Comparison of ENCODE assay signal across 15 mouse cellular contexts in the genomic region with DNA sequence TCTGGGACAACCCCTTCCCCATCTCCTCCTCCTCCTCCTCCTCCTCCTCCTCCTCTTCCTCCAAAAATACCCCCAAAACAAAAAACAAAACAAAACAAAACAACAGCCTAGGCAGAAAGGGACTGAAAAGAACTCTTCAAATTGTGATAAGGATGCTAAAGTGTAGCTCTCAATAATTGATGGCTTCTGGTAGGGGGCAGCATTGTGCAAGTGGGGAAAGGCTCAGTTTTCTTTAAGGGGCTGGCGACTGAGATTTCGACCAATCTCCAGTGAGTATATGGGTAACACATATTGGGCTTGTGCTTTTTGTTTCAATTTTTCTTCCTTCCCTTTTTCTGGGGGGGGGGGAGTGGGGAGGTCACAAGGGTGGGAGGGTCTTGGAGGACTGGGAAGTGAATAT. TPM values are rescaled to one million over a fixed set of nuclear protein-coding genes. Genes with fewer than 3 reads are reported as not detected.
A peak's percentile ranks its signal among the peaks of the same experiment; 100 is the strongest.
DNase-seq lines count a peak whose midpoint lies in the region; ATAC-seq and TF ChIP-seq lines count a peak whose summit lies in the region.
"Had no signal": no experiment of that assay in that cellular context is flagged by ENCODE, and none has a peak within 500 bp of the region (broad histone marks: within the 10 kb centered on the region; RNA-seq: fewer than 3 reads in every experiment).

No protein-coding gene starts in this region.

- H3K4me2 ChIP-seq in forebrain, embryonic 11.5 days (ENCODE audit: low read depth, low read length, severe bottlenecking): no peak overlapping the region
- H3K4me2 ChIP-seq in forebrain, embryonic 12.5 days: no peak overlapping the region
- no peak overlapping the region for H3K4me2 ChIP-seq in liver, postnatal 0 days (ENCODE audit: low read depth, low read length)
- H3K4me2 ChIP-seq in liver, embryonic 11.5 days: no peak overlapping the region
- H3K4me2 ChIP-seq: heart, embryonic 12.5 days; hindbrain, embryonic 15.5 days; limb, embryonic 12.5 days had no signal

- H3K27me3 ChIP-seq in forebrain, embryonic 11.5 days (ENCODE audit: control insufficient read depth, insufficient read depth, low read length): no peaks in the 10 kb centered on the region; the same call in 1 of the 2 replicates
- H3K27me3 ChIP-seq in forebrain, embryonic 12.5 days: peaks cover 19% of the 10 kb centered on the region; the same call in 1 of the 2 replicates
- H3K27me3 ChIP-seq in liver, postnatal 0 days (ENCODE audit: insufficient read depth, low read length): no peaks in the 10 kb centered on the region; the same call in 1 of the 2 replicates
- 0 out of 2 replicates have a peak, but pooled peaks cover 3% of the 10 kb centered on the region for H3K27me3 ChIP-seq in liver, embryonic 11.5 days (replicated peaks; ENCODE audit: control insufficient read depth, insufficient read depth, low read length)
- no peaks in the 10 kb centered on the region for H3K27me3 ChIP-seq in E14TG2a.4 (ENCODE audit: insufficient read depth, low read length)
- H3K27me3 ChIP-seq: heart, embryonic 12.5 days had no signal

- H3K4me1 ChIP-seq in forebrain, embryonic 11.5 days (replicated peaks; ENCODE audit: control insufficient read depth, insufficient read depth, low read length): no peaks in the 10 kb centered on the region
- no peaks in the 10 kb centered on the region for H3K4me1 ChIP-seq in forebrain, embryonic 12.5 days
- H3K4me1 ChIP-seq in liver, postnatal 0 days (ENCODE audit: insufficient read depth): no peaks in the 10 kb centered on the region
- no peaks in the 10 kb centered on the region for H3K4me1 ChIP-seq in liver, embryonic 11.5 days (replicated peaks; ENCODE audit: control insufficient read depth, insufficient read depth, low read length)
- no peaks in the 10 kb centered on the region for H3K4me1 ChIP-seq in E14TG2a.4 (replicated peaks; ENCODE audit: low read depth, low read length)
- H3K4me1 ChIP-seq: heart, embryonic 12.5 days; hindbrain, embryonic 15.5 days; limb, embryonic 12.5 days had no signal

- no peak for TF ChIP-seq EP300 in liver, postnatal 0 days (IDR thresholded peaks at IDR 0.05; ENCODE audit: low read depth)

- H3K27ac ChIP-seq in forebrain, embryonic 11.5 days (ENCODE audit: low read depth, low read length): no peak overlapping the region
- H3K27ac ChIP-seq in forebrain, embryonic 12.5 days: no peak overlapping the region
- no peak overlapping the region for H3K27ac ChIP-seq in liver, postnatal 0 days (ENCODE audit: low read depth)
- H3K27ac ChIP-seq in liver, embryonic 11.5 days (ENCODE audit: low read depth, low read length): no peak overlapping the region
- H3K27ac ChIP-seq: hindbrain, embryonic 15.5 days; limb, embryonic 12.5 days had no signal

- H3K9ac ChIP-seq in forebrain, embryonic 11.5 days (ENCODE audit: low read length): no peak overlapping the region
- H3K9ac ChIP-seq in forebrain, embryonic 12.5 days: no peak overlapping the region
- H3K9ac ChIP-seq in liver, postnatal 0 days (replicated peaks): no peak overlapping the region
- no peak overlapping the region for H3K9ac ChIP-seq in liver, embryonic 11.5 days (ENCODE audit: low read depth, low read length)
- H3K9ac ChIP-seq: heart, embryonic 12.5 days; hindbrain, embryonic 15.5 days; limb, embryonic 12.5 days had no signal

- DNase-seq in forebrain, embryonic 11.5 days (ENCODE audit: low spot score): peak; percentile 50
- no peak for DNase-seq in liver, postnatal 0 days
- DNase-seq in liver, embryonic 11.5 days (ENCODE audit: low spot score): no peak
- peak; percentile 12 for DNase-seq in induced T-regulatory cell, adult 2 months (ENCODE audit: low read depth)
- no peak for DNase-seq in neural tube, embryonic 10.5 days (ENCODE audit: extremely low spot score, low spot score)
- no peak for DNase-seq in layer of hippocampus, adult 9-11 months
- DNase-seq: adrenal gland, postnatal 25 days; cerebellum, adult 8-10 months; lung, postnatal 4 days; spleen, adult 18-20 months had no signal

- no peaks in the 10 kb centered on the region for H3K36me3 ChIP-seq in forebrain, embryonic 11.5 days (ENCODE audit: control insufficient read depth, insufficient read depth, low read length)
- no peaks in the 10 kb centered on the region for H3K36me3 ChIP-seq in forebrain, embryonic 12.5 days (replicated peaks)
- no peaks in the 10 kb centered on the region for H3K36me3 ChIP-seq in liver, postnatal 0 days (replicated peaks; ENCODE audit: insufficient read depth, low read length)
- H3K36me3 ChIP-seq in liver, embryonic 11.5 days (ENCODE audit: control insufficient read depth, insufficient read depth, low read length): no peaks in the 10 kb centered on the region
- no peaks in the 10 kb centered on the region for H3K36me3 ChIP-seq in E14TG2a.4 (ENCODE audit: insufficient read depth, low read length)
- H3K36me3 ChIP-seq: heart, embryonic 12.5 days; hindbrain, embryonic 15.5 days; limb, embryonic 12.5 days had no signal

- H3K4me3 ChIP-seq in forebrain, embryonic 11.5 days (ENCODE audit: low read depth, low read length): no peak overlapping the region
- no peak overlapping the region for H3K4me3 ChIP-seq in forebrain, embryonic 12.5 days (replicated peaks)
- H3K4me3 ChIP-seq in liver, postnatal 0 days (ENCODE audit: low read depth, low read length): no peak overlapping the region
- no peak overlapping the region for H3K4me3 ChIP-seq in liver, embryonic 11.5 days (ENCODE audit: low read depth, low read length)
- H3K4me3 ChIP-seq in E14TG2a.4 (replicated peaks; ENCODE audit: low read length): no peak overlapping the region
- H3K4me3 ChIP-seq: heart, embryonic 12.5 days; hindbrain, embryonic 15.5 days; limb, embryonic 12.5 days had no signal

- no peaks in the 10 kb centered on the region for H3K9me3 ChIP-seq in forebrain, embryonic 11.5 days (ENCODE audit: control insufficient read depth, low read length)
- no peaks in the 10 kb centered on the region for H3K9me3 ChIP-seq in forebrain, embryonic 12.5 days
- H3K9me3 ChIP-seq in liver, postnatal 0 days (ENCODE audit: low read length): no peaks in the 10 kb centered on the region
- no peaks in the 10 kb centered on the region for H3K9me3 ChIP-seq in liver, embryonic 11.5 days (ENCODE audit: control insufficient read depth, low read length)
- H3K9me3 ChIP-seq in E14TG2a.4 (ENCODE audit: low read length): no peaks in the 10 kb centered on the region
- H3K9me3 ChIP-seq: heart, embryonic 12.5 days; hindbrain, embryonic 15.5 days; limb, embryonic 12.5 days had no signal

- TF ChIP-seq CTCF in liver, postnatal 0 days (IDR thresholded peaks at IDR 0.05; ENCODE audit: low read depth): peak; percentile 30
- peak; percentile 20 for TF ChIP-seq CTCF in E14TG2a.4 (conservative IDR thresholded peaks at IDR 0.05; ENCODE audit: low read length)

- no peak for ATAC-seq in forebrain, embryonic 11.5 days (replicated peaks; ENCODE audit: low FRiP score)
- ATAC-seq in forebrain, embryonic 12.5 days (ENCODE audit: low FRiP score): no peak
- ATAC-seq in liver, postnatal 0 days: no peak
- no peak for ATAC-seq in liver, embryonic 11.5 days (replicated peaks; ENCODE audit: low FRiP score)

- 41% methylated on average over 2 of the region's 2 CpGs for WGBS in forebrain, embryonic 11.5 days
- WGBS in forebrain, embryonic 12.5 days: 45% methylated on average over 2 of the region's 2 CpGs
- WGBS in liver, postnatal 0 days (ENCODE audit: insufficient replicate concordance): 28% methylated on average over 2 of the region's 2 CpGs
- 46% methylated on average over 2 of the region's 2 CpGs for whole genome bisulfite sequencing in liver, embryonic 11.5 days

RNA-seq across cellular contexts. Expression of a gene that starts 37.9 kb away (rescaled TPM):
- 4.3 and 4.7 TPM in 2 replicates for polyA plus RNA-seq in forebrain, embryonic 11.5 days (2014; fragmentation: Nextera tagmentation; extraction: Ambion mirVana)
- polyA plus RNA-seq in forebrain, embryonic 12.5 days (2016; fragmentation: Nextera tagmentation; extraction: Ambion mirVana): 4.0 and 4.5 TPM in 2 replicates
- polyA plus RNA-seq in liver, postnatal 0 days (2015; fragmentation: Nextera tagmentation; extraction: Ambion mirVana): 0.30 and 0.34 TPM in 2 replicates
- 0.57 and 0.95 TPM in 2 replicates for polyA plus RNA-seq in liver, embryonic 11.5 days (2014; fragmentation: Nextera tagmentation; extraction: Ambion mirVana)

Comparison
In these comparisons a context has a peak if more than half of its experiments do, and no peak if none do; other contexts are left out.
1. DNase-seq: peak in forebrain, embryonic 11.5 days (single experiment) and induced T-regulatory cell, adult 2 months (single experiment); none in liver, postnatal 0 days (single experiment), liver, embryonic 11.5 days (single experiment), neural tube, embryonic 10.5 days (single experiment) and layer of hippocampus, adult 9-11 months (single experiment).